In the genomic region with DNA sequence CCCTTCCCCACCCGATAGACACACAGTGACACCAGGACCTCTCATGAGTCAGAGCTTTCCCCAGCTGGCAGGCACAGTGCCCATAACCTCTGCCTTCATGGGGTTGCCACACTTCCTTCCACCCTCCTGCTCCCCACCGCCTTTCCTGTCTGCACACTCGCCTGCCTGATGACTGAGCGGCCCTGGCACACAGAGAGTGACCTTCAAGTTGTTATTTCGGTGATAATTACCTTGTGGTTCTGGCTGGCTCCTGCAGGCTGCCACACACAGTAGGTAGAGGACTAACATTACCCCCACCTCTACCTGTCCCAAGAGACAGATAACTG, we compare ENCODE assay signal across 9 mouse cellular contexts. TPM values are rescaled to one million over a fixed set of nuclear protein-coding genes. Genes with fewer than 3 reads are reported as not detected.
A peak's percentile ranks its signal among the peaks of the same experiment; 100 is the strongest.
DNase-seq lines count a peak whose midpoint lies in the region; ATAC-seq lines count a peak whose summit lies in the region.
"Had no signal": no experiment of that assay in that cellular context is flagged by ENCODE, and none has a peak within 500 bp of the region (broad histone marks: within the 10 kb centered on the region; RNA-seq: fewer than 3 reads in every experiment).

No protein-coding gene starts in this region.

- WGBS in heart, embryonic 14.5 days = 17% methylated on average over 5 of the region's 5 CpGs
- 23% methylated on average over 5 of the region's 5 CpGs for WGBS in liver, embryonic 13.5 days (ENCODE audit: insufficient replicate concordance)

- peak; percentile 77 for ATAC-seq in heart, embryonic 14.5 days (ENCODE audit: insufficient number of reproducible peaks, insufficient read depth, low FRiP score, low read depth)
- ATAC-seq in liver, embryonic 13.5 days (ENCODE audit: low read depth) = peak; percentile 47

- H3K27me3 ChIP-seq in heart, embryonic 14.5 days (ENCODE audit: control insufficient read depth, insufficient read depth, low read length) = no peaks in the 10 kb centered on the region
- H3K27me3 ChIP-seq in liver, embryonic 13.5 days = no peaks in the 10 kb centered on the region
- H3K27me3 ChIP-seq: neural tube, embryonic 12.5 days had no signal

- H3K9me3 ChIP-seq in heart, embryonic 14.5 days (ENCODE audit: control insufficient read depth, low read length) = no peaks in the 10 kb centered on the region
- no peaks in the 10 kb centered on the region for H3K9me3 ChIP-seq in liver, embryonic 13.5 days (replicated peaks)
- H3K9me3 ChIP-seq: neural tube, embryonic 12.5 days had no signal

- H3K4me2 ChIP-seq in heart, embryonic 14.5 days (ENCODE audit: low read length) = no peak overlapping the region
- H3K4me2 ChIP-seq in liver, embryonic 13.5 days = no peak overlapping the region
- H3K4me2 ChIP-seq: neural tube, embryonic 12.5 days had no signal

- peak; percentile 19 for DNase-seq in ES-CJ7 (ENCODE audit: low read depth, low spot score)
- peak; percentile 92 for DNase-seq in adrenal gland, adult 8-10 months
- DNase-seq in liver, embryonic 13.5 days = no peak
- peak; percentile 16 for DNase-seq in right cerebral cortex, postnatal 14 days
- peak; percentile 63 to 69 for DNase-seq in urinary bladder, postnatal 4 days (ENCODE audit: low spot score in 2 of 2)
- DNase-seq in cerebellum, adult 11-12 months = no peak

- H3K4me1 ChIP-seq in heart, embryonic 14.5 days (ENCODE audit: control insufficient read depth in 2 of 2, insufficient read depth in 2 of 2, low read length in 2 of 2) = peaks cover 2 to 6% of the 10 kb centered on the region in 2 experiments; a peak in 2 of 4 replicates
- peaks cover 16% of the 10 kb centered on the region for H3K4me1 ChIP-seq in liver, embryonic 13.5 days (replicated peaks)
- H3K4me1 ChIP-seq: neural tube, embryonic 12.5 days had no signal

- H3K36me3 ChIP-seq in heart, embryonic 14.5 days (ENCODE audit: control insufficient read depth, insufficient read depth, low read length) = no peaks in the 10 kb centered on the region
- H3K36me3 ChIP-seq in liver, embryonic 13.5 days = no peaks in the 10 kb centered on the region
- H3K36me3 ChIP-seq: neural tube, embryonic 12.5 days had no signal

- peak overlapping the region; percentile 2; the same call in 1 of the 2 replicates for H3K9ac ChIP-seq in heart, embryonic 14.5 days (ENCODE audit: low read length)
- H3K9ac ChIP-seq in liver, embryonic 13.5 days = no peak overlapping the region
- H3K9ac ChIP-seq: neural tube, embryonic 12.5 days had no signal

- H3K27ac ChIP-seq in heart, embryonic 14.5 days (replicated peaks in 1 of 2; ENCODE audit: control insufficient read depth in 1 of 2, insufficient read depth in 1 of 2, low read depth in 2 of 2, low read length in 2 of 2) = peak overlapping the region; percentile 41 to 44; a peak in 3 of 4 replicates
- no peak overlapping the region; the same call in 1 of the 2 replicates for H3K27ac ChIP-seq in liver, embryonic 13.5 days
- H3K27ac ChIP-seq: neural tube, embryonic 12.5 days had no signal

- no peak overlapping the region for H3K4me3 ChIP-seq in heart, embryonic 14.5 days (ENCODE audit: control insufficient read depth in 1 of 2, insufficient read depth in 1 of 2, low read depth in 1 of 2, low read length in 2 of 2)
- no peak overlapping the region for H3K4me3 ChIP-seq in liver, embryonic 13.5 days (replicated peaks)
- H3K4me3 ChIP-seq: erythroblast, embryonic 14.5 days; neural tube, embryonic 12.5 days had no signal

RNA-seq across cellular contexts. Expression of gene Adipor2, which starts 21.2 kb away (rescaled TPM):
- total RNA-seq in adrenal gland, adult 8-10 months (2022) = 100 to 1,000 TPM in 3 of 4 experiments, 10 to 100 TPM in 1; 81.4 to 148 (median 128) TPM
- 21.8 and 27.1 TPM in 2 replicates for polyA plus RNA-seq in heart, embryonic 14.5 days (2014; fragmentation: Nextera tagmentation; extraction: Ambion mirVana)
- 33.3 and 38.6 TPM in 2 replicates for polyA plus RNA-seq in liver, embryonic 13.5 days (2015; fragmentation: Nextera tagmentation; extraction: Ambion mirVana)

Comparison
In these comparisons a context has a peak if more than half of its experiments do, and no peak if none do; other contexts are left out.
1. DNase-seq: peak in ES-CJ7 (single experiment), adrenal gland, adult 8-10 months (single experiment), right cerebral cortex, postnatal 14 days (single experiment) and urinary bladder, postnatal 4 days (2 of 2); none in liver, embryonic 13.5 days (single experiment) and cerebellum, adult 11-12 months (single experiment).